Mouse (Mus musculus) embryonic facial prominence, embryonic 10.5 days (tissue): ENCODE measurements around the gene Tgfbrap1. TPM values are rescaled to one million over a fixed set of nuclear protein-coding genes. Genes with fewer than 3 reads are reported as not detected.
A peak's percentile ranks its signal among the peaks of the same experiment; 100 is the strongest.

ENCODE experiments used
- DNase-seq: peaks from one replicate; pipeline ENCODE4 v3.0.0-alpha.2; 2017; ENCODE audit warnings: low spot score
- H3K27ac ChIP-seq: fragments of 300-500 bp; sonication (generic); replicated peaks from 2 replicates; pipeline ENCODE4 v1.5.1; 2016; ENCODE audit warnings: mild to moderate bottlenecking
- H3K27me3 ChIP-seq: fragments of 300-500 bp; sonication (generic); replicated peaks from 2 replicates; pipeline ENCODE4 v1.6.1; 2016; ENCODE audit warnings: low read depth, mild to moderate bottlenecking; ENCODE audit not compliant: poor library complexity, severe bottlenecking
- H3K36me3 ChIP-seq: fragments of 300-500 bp; sonication (generic); replicated peaks from 2 replicates; pipeline ENCODE4 v1.6.1; 2016; ENCODE audit warnings: mild to moderate bottlenecking, moderate library complexity
- H3K4me1 ChIP-seq: fragments of 300-500 bp; sonication (generic); 2 replicates; pipeline ENCODE4 v1.6.1; 2016
- H3K4me3 ChIP-seq: fragments of 300-500 bp; sonication (generic); 2 replicates; pipeline ENCODE4 v1.5.1; 2016; ENCODE audit warnings: mild to moderate bottlenecking, moderate library complexity
- H3K9me3 ChIP-seq: fragments of 300-500 bp; sonication (generic); 2 replicates; pipeline ENCODE4 v1.6.1; 2016; ENCODE audit warnings: mild to moderate bottlenecking
- WGBS: fragments of 180-500 bp; shearing (Covaris S2); methylation state at CpG from one replicate; pipeline ENCODE4 v1.1.7; 2016; 5-methylcytosine and 5-hydroxymethylcytosine counted together
- polyA plus RNA-seq: library from polyadenylated mRNA; unstranded; fragments of >200 nt; fragmentation: Nextera tagmentation; extraction: Ambion mirVana; gene quantifications from 2 replicates; pipeline ENCODE4 v1.2.1, GENCODE M21; 2016

Gene Tgfbrap1
- polyA plus RNA-seq, 1 experiment from 2014 or later = 12.4 TPM

GRCm38 (mm10) chr1:43131591-43131990, 33.2 kb upstream of the Tgfbrap1 start:
- H3K27ac ChIP-seq = no peak overlapping the region
- 86% methylated on average over 9 of the region's 9 CpGs for WGBS
- peaks cover 20% of the 10 kb centered on the region for H3K36me3 ChIP-seq
- H3K4me3 ChIP-seq = no peak overlapping the region
- no peaks in the 10 kb centered on the region for H3K27me3 ChIP-seq
- no peaks in the 10 kb centered on the region for H3K9me3 ChIP-seq
- no peaks in the 10 kb centered on the region for H3K4me1 ChIP-seq
- DNase-seq = no peak

GRCm38 (mm10) chr1:43130219-43130981, 32.0 kb upstream of the Tgfbrap1 start:
- 85% methylated on average over 5 of the region's 5 CpGs for WGBS
- Histone ChIP-seq H3K4me3 (no peak overlapping the region), H3K4me1 (no peaks in the 10 kb centered on the region), H3K36me3 (peaks cover 17% of the 10 kb centered on the region), H3K9me3 (no peaks in the 10 kb centered on the region), H3K27me3 (no peaks in the 10 kb centered on the region), H3K27ac (no peak overlapping the region)
- DNase-seq = no peak

- H3K4me3 ChIP-seq = no peak overlapping the region
- peaks cover 26% of the 10 kb centered on the region for H3K36me3 ChIP-seq
- no peak for DNase-seq
- 75% methylated on average over 8 of the region's 8 CpGs for WGBS
- no peak overlapping the region for H3K27ac ChIP-seq
- no peaks in the 10 kb centered on the region for H3K9me3 ChIP-seq
- H3K4me1 ChIP-seq = no peaks in the 10 kb centered on the region
- no peaks in the 10 kb centered on the region for H3K27me3 ChIP-seq
Measured at GRCm38 (mm10) chr1:43127820-43128610, 29.6 kb upstream of the Tgfbrap1 start.

- peaks cover 26% of the 10 kb centered on the region for H3K36me3 ChIP-seq
- H3K4me3 ChIP-seq = no peak overlapping the region
- H3K27me3 ChIP-seq = no peaks in the 10 kb centered on the region
- no peaks in the 10 kb centered on the region for H3K9me3 ChIP-seq
- H3K27ac ChIP-seq = no peak overlapping the region
- DNase-seq = no peak
- H3K4me1 ChIP-seq = no peaks in the 10 kb centered on the region
Measured at GRCm38 (mm10) chr1:43127196-43127595, 28.8 kb upstream of the Tgfbrap1 start.

- no peak for DNase-seq
- H3K4me3 ChIP-seq = no peak overlapping the region
- 80% methylated on average over 4 of the region's 4 CpGs for WGBS
- peaks cover 35% of the 10 kb centered on the region for H3K36me3 ChIP-seq
- no peaks in the 10 kb centered on the region for H3K9me3 ChIP-seq
- H3K27me3 ChIP-seq = no peaks in the 10 kb centered on the region
- no peak overlapping the region for H3K27ac ChIP-seq
- no peaks in the 10 kb centered on the region for H3K4me1 ChIP-seq
Measured at GRCm38 (mm10) chr1:43124726-43125125, 26.3 kb upstream of the Tgfbrap1 start.

GRCm38 (mm10) chr1:43122616-43123015, 24.2 kb upstream of the Tgfbrap1 start:
- Histone ChIP-seq H3K4me3 (no peak overlapping the region), H3K27me3 (no peaks in the 10 kb centered on the region), H3K27ac (no peak overlapping the region), H3K4me1 (no peaks in the 10 kb centered on the region), H3K9me3 (no peaks in the 10 kb centered on the region), H3K36me3 (peaks cover 40% of the 10 kb centered on the region)
- no peak for DNase-seq
- WGBS = 92% methylated on average over 2 of the region's 2 CpGs

GRCm38 (mm10) chr1:43120950-43121349, 22.5 kb upstream of the Tgfbrap1 start:
- Histone ChIP-seq H3K4me3 (no peak overlapping the region), H3K9me3 (no peaks in the 10 kb centered on the region; the same call in 1 of the 2 replicates), H3K4me1 (no peaks in the 10 kb centered on the region), H3K36me3 (peaks cover 49% of the 10 kb centered on the region), H3K27me3 (no peaks in the 10 kb centered on the region), H3K27ac (no peak overlapping the region)
- WGBS = 93% methylated on average over 5 of the region's 5 CpGs
- peak; percentile 3 for DNase-seq

GRCm38 (mm10) chr1:43117435-43117834, 19.0 kb upstream of the Tgfbrap1 start:
- no peak for DNase-seq
- no peak overlapping the region for H3K4me3 ChIP-seq
- peaks cover 74% of the 10 kb centered on the region for H3K36me3 ChIP-seq
- no peaks in the 10 kb centered on the region for H3K4me1 ChIP-seq
- H3K9me3 ChIP-seq = no peaks in the 10 kb centered on the region; the same call in 1 of the 2 replicates
- no peaks in the 10 kb centered on the region for H3K27me3 ChIP-seq
- no peak overlapping the region for H3K27ac ChIP-seq
- 97% methylated on average over 8 of the region's 8 CpGs for WGBS

- H3K4me3 ChIP-seq = no peak overlapping the region
Measured at GRCm38 (mm10) chr1:43112882-43113281, 14.4 kb upstream of the Tgfbrap1 start.

GRCm38 (mm10) chr1:43110556-43110955, 12.1 kb upstream of the Tgfbrap1 start:
- Histone ChIP-seq H3K27ac (no peak overlapping the region), H3K4me1 (no peaks in the 10 kb centered on the region), H3K4me3 (no peak overlapping the region), H3K36me3 (peaks cover 98% of the 10 kb centered on the region), H3K9me3 (no peaks in the 10 kb centered on the region), H3K27me3 (no peaks in the 10 kb centered on the region)
- 53% methylated on average over 4 of the region's 4 CpGs for WGBS
- peak; percentile 58 for DNase-seq

More at GRCm38 (mm10) chr1:43112882-43113281, 14.4 kb upstream of the Tgfbrap1 start:
- H3K27ac ChIP-seq = no peak overlapping the region
- WGBS = 90% methylated on average over 2 of the region's 2 CpGs
- H3K9me3 ChIP-seq = no peaks in the 10 kb centered on the region; the same call in 1 of the 2 replicates
- peaks cover 98% of the 10 kb centered on the region for H3K36me3 ChIP-seq
- H3K4me1 ChIP-seq = no peaks in the 10 kb centered on the region
- peak; percentile 41 for DNase-seq
- no peaks in the 10 kb centered on the region for H3K27me3 ChIP-seq

- Histone ChIP-seq H3K36me3 (peaks cover 94% of the 10 kb centered on the region), H3K4me1 (no peaks in the 10 kb centered on the region)
- WGBS = 94% methylated on average over 2 of the region's 2 CpGs
Measured at GRCm38 (mm10) chr1:43108729-43109128, 10.3 kb upstream of the Tgfbrap1 start.

GRCm38 (mm10) chr1:43094206-43094605, 4.2 kb downstream of the Tgfbrap1 start:
- WGBS = 83% methylated on average over 2 of the region's 2 CpGs
- DNase-seq = no peak
- H3K36me3 ChIP-seq = peaks cover 3% of the 10 kb centered on the region; the same call in 1 of the 2 replicates
- H3K27ac ChIP-seq = no peak overlapping the region
- H3K9me3 ChIP-seq = no peaks in the 10 kb centered on the region
- no peak overlapping the region for H3K4me3 ChIP-seq
- no peaks in the 10 kb centered on the region for H3K27me3 ChIP-seq
- peaks cover 22% of the 10 kb centered on the region for H3K4me1 ChIP-seq

More at GRCm38 (mm10) chr1:43108729-43109128, 10.3 kb upstream of the Tgfbrap1 start:
- Histone ChIP-seq H3K27ac (no peak overlapping the region), H3K27me3 (no peaks in the 10 kb centered on the region), H3K9me3 (no peaks in the 10 kb centered on the region), H3K4me3 (no peak overlapping the region)
- DNase-seq = no peak
